Mouse (Mus musculus): ENCODE measurements around the gene Acadvl. TPM values are rescaled to one million over a fixed set of nuclear protein-coding genes. Genes with fewer than 3 reads are reported as not detected.

Acadvl gene
- polyA plus RNA-seq, 1 experiment: 92.8 TPM

- DNase-seq (ENCODE audit: low read depth, low spot score): no peak
These were observed 4.2 kb downstream of the Acadvl start for GRCm38 (mm10) chr11:70010961-70011360.

GRCm38 (mm10) chr11:70010548-70010947 lies 4.7 kb downstream of the Acadvl start:
- no peak for DNase-seq (ENCODE audit: low read depth, low spot score)
- 82% methylated on average over 12 of the region's 12 CpGs for WGBS

More at GRCm38 (mm10) chr11:70010961-70011360, 4.2 kb downstream of the Acadvl start:
- WGBS: 89% methylated on average over 10 of the region's 10 CpGs

- no peak for DNase-seq (ENCODE audit: low read depth, low spot score)
- WGBS: 84% methylated on average over 6 of the region's 6 CpGs
These were observed 5.2 kb downstream of the Acadvl start for GRCm38 (mm10) chr11:70010033-70010432.

GRCm38 (mm10) chr11:70005521-70005920 lies 9.7 kb downstream of the Acadvl start:
- 56% methylated on average over 5 of the region's 5 CpGs for WGBS
- no peak for DNase-seq (ENCODE audit: low read depth, low spot score)

- DNase-seq (ENCODE audit: low read depth, low spot score): no peak
- 94% methylated on average over 2 of the region's 2 CpGs for WGBS
These were observed 12.7 kb downstream of the Acadvl start for GRCm38 (mm10) chr11:70002471-70002870.

GRCm38 (mm10) chr11:70001865-70002264 lies 13.3 kb downstream of the Acadvl start:
- DNase-seq (ENCODE audit: low read depth, low spot score): no peak

- 13% methylated on average over 8 of the region's 8 CpGs for WGBS
- DNase-seq (ENCODE audit: low read depth, low spot score): no peak
These were observed 14.1 kb downstream of the Acadvl start for GRCm38 (mm10) chr11:70001159-70001558.

- under 1% methylated on average over 48 of the region's 48 CpGs for WGBS
- DNase-seq (ENCODE audit: low read depth, low spot score): no peak
These were observed 14.8 kb downstream of the Acadvl start, which contains the start of gene Dvl2 for GRCm38 (mm10) chr11:70000396-70000898. Dvl2 (plus strand) TSS chr11:70000595.

- DNase-seq (ENCODE audit: low read depth, low spot score): no peak
- WGBS: 57% methylated on average over 8 of the region's 8 CpGs
These were observed 15.5 kb downstream of the Acadvl start for GRCm38 (mm10) chr11:69999666-70000065.

- WGBS: 92% methylated on average over 27 of the region's 27 CpGs
- DNase-seq (ENCODE audit: low read depth, low spot score): no peak
These were observed 16.4 kb downstream of the Acadvl start for GRCm38 (mm10) chr11:69998567-69999491.

- no peak for DNase-seq (ENCODE audit: low read depth, low spot score)
- WGBS: 2% methylated on average over 41 of the region's 44 CpGs
These were observed 18.1 kb downstream of the Acadvl start for GRCm38 (mm10) chr11:69997070-69997509.

- WGBS: 1% methylated on average over 65 of the region's 66 CpGs
- DNase-seq (ENCODE audit: low read depth, low spot score): no peak
These were observed 18.8 kb downstream of the Acadvl start for GRCm38 (mm10) chr11:69996161-69997061.

- under 1% methylated on average over 36 of the region's 36 CpGs for WGBS
- DNase-seq (ENCODE audit: low read depth, low spot score): peak; percentile 96
These were observed 19.7 kb downstream of the Acadvl start, which contains the start of gene Phf23 for GRCm38 (mm10) chr11:69995391-69995960. Phf23 (plus strand) TSS chr11:69995777.

GRCm38 (mm10) chr11:69994401-69995090 lies 20.7 kb downstream of the Acadvl start:
- 80% methylated on average over 11 of the region's 11 CpGs for WGBS
- DNase-seq (ENCODE audit: low read depth, low spot score): no peak

GRCm38 (mm10) chr11:69992932-69993331 lies 22.3 kb downstream of the Acadvl start:
- no peak for DNase-seq (ENCODE audit: low read depth, low spot score)
- 76% methylated on average over 3 of the region's 3 CpGs for WGBS

- DNase-seq (ENCODE audit: low read depth, low spot score): no peak
- WGBS: 30% methylated on average over 10 of the region's 10 CpGs
These were observed 22.8 kb downstream of the Acadvl start for GRCm38 (mm10) chr11:69992396-69992795.

- DNase-seq (ENCODE audit: low read depth, low spot score): no peak
These were observed 23.5 kb downstream of the Acadvl start for GRCm38 (mm10) chr11:69991711-69992110.

GRCm38 (mm10) chr11:69990850-69991691 lies 24.1 kb downstream of the Acadvl start, which contains the start of gene Gabarap:
Gabarap (plus strand) TSS chr11:69991143.
- WGBS: 1% methylated on average over 40 of the region's 40 CpGs
- DNase-seq (ENCODE audit: low read depth, low spot score): peak; percentile 93

More at GRCm38 (mm10) chr11:69991711-69992110, 23.5 kb downstream of the Acadvl start:
- under 1% methylated on average over 15 of the region's 15 CpGs for WGBS

Measured in large intestine, adult 2 months (tissue).